Mouse (Mus musculus): ENCODE data around the gene Rps10.
"Not testable (repeated sequence)": the region's sequence is repeated elsewhere in the genome, so short reads cannot be mapped to it uniquely, and the experiment has no call there.

Gene Rps10

DNA sequence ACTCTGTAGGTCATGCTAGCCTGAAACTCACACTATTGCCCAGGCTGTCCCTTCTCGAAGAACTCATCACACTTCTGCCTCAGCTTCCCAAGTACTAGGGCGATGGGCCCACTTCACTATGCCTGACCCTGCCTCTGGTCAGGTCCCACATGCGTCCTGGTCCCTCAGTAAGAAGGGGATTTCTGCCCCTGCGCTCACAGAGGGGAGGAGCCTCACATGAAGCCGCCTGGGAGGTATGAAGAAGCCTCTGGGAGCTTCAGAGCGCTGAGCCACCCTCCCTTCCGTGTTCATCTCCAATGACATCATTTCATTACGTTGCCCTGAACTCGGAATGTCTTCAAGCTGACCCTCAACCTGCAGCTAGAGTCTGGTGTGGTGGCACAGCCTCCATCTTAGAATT is 7.3 kb upstream of the Rps10 start:
- no peak for DNase-seq (ENCODE audit: low spot score)

DNA sequence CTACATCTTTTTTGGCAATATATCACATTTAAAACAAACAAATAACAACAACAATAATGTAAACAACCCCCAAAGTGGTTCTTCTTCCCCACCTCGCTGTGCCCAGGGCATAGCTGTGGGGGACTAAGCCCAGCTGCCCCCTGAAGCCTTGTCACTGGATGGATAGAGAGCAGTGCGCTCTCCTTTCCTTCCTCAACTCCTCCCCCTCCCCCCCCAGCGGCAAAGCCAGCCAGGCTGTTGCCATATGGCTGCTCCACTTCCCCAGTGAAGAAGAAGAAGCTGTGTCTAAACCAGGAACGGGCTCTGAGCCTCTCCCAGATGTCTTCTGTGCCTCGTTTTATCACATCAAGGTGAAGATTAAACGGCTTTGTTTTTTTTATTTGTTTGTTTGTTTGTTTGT is 6.6 kb upstream of the Rps10 start:
- DNase-seq (ENCODE audit: low spot score): peak; percentile 59

DNA sequence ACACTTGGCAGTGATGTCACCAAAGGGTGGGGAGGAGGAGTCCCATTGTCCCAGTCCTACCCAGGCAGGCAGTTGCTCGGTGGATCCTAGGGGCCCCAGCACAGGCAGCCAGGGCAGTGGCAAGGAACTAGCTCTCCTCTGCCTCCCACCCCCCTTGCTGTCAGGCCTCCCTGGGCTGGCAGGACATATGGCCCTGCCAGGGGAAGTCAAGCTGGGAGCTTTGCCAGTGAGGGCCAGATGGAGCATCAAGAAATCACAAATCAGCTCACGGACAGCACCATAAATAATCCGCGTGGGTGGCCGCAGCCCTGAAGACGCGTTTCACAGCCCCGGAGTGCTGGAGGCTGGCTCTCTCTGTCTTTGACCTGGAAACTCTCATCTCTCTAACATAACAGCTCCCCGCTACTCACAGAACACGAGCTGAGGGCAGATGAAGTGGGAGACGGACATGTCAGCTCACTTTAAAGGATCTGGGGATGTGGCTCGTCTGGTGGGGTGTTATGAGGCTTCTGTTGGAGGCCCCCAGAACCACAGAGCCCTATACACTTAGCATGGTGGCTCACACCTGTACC is 6.1 kb upstream of the Rps10 start:
- peak; percentile 96 for DNase-seq (ENCODE audit: low spot score)

DNA sequence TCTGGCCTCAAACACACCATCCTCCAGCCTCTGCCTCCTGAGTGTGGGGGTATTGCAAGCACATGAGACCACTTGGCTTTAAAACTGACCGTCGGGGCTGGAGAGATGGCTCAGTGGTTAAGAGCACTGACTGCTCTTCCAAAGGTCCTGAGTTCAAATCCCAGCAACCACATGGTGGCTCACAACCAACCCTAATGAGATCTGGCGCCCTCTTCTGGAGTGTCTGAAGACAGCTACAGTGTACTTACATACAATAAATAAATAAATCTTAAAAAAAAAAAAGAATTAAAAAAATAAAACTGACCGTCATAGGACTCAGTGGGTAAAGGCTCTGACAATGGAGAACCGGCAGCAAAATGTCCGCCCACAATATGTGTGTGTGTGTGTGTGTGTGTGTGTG is 3.4 kb upstream of the Rps10 start:
- DNase-seq (ENCODE audit: low spot score): not testable (repeated sequence)

DNA sequence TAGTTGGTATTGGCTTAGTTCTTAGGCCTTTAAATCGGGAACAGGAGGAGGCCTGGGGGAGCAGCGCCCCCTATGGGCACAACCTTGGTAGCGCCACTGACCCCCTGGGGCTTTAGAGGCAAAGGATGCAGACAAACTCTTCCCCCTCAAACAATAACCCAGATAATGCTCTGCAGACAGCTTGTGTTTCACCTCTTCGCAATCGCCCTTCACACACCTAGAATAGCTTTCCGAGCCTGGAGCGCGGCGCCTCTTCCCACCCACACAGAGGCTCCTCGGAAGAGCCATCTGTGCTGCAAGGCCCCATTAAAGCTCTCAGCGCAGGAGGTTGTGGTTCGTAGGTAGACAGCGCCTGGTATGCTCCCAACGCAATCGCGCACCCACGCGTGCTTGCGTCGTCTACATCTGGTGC is 2.5 kb upstream of the Rps10 start:
- DNase-seq (ENCODE audit: low spot score): no peak

DNA sequence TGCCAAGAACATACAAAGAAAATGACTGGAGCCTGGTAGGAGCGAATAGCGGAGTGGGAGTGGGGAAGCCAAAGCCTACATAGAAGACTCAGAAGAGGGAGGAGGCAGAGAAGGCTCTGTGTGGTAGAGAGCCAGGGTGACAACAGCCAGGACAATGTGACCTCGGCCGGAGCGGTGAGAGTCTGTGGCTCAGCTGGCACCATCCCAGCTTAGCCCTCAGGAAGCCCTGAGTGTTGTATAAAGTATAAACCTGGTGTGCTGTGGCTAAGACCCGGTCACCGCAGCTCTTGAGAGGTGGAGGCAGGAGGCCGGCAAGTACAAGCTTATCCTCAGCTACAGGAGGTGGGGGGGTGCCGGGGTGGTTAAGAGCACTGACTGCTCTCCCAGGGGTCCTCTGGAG is 864 bp upstream of the Rps10 start:
- peak; percentile 48 for DNase-seq (ENCODE audit: low spot score)

DNA sequence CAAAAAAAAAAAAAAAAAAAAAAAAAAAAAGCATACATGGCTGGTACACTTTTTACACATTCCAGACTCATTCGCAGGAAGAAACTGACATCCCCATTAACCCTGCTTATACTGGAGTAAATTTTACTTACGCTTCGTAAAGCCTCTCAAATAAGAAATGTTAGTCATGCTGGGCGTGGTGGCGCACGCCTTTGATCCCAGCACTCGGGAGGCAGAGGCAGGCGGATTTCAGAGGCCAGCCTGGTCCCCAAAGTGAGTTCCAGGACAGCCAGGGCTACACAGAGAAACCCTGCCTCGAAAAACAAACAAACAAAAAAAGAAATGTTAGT is 930 bp downstream of the Rps10 start:
- DNase-seq (ENCODE audit: low spot score): not testable (repeated sequence)

DNA sequence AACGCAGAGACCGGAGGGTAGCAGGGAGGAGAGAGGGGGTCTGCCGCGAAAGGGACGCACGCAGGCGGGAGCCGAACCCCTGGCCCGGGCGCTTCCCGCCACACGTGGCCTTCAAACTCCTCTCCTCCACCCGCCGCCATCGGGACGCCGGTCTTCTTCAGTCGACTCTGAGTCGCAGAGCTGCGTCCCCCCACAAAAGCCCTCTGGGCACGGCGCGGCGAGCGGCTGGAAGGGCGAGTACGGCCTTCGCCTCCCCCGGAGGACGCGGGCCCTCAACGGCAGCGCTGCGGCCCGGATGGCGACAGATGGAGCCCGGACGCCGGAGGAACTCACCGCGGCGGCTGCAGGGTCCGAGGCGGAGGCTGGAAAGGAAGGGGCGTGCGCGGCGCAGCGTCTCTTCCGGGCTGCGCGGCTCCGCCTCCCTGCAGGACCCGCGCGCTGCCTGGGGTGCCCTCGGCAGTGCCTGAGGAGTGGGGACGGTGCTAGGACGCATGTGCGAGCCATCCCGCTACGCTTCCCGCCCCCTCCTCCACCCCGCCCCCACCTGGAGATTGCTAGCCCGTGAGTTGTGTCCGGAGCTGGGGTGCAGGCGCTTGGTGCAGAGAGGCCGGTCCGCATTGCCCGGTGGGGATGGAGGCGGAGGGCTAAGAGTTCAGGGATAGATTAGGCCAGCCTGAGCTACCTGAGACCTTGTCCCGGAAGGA is 1.4 kb downstream of the Rps10 start, which contains the start of gene RPS10-NUDT3:
RPS10-NUDT3 (minus strand) TSS at position 352 of the 704 bp plus-strand sequence.
- DNase-seq (ENCODE audit: low spot score): peak; percentile 96

DNA sequence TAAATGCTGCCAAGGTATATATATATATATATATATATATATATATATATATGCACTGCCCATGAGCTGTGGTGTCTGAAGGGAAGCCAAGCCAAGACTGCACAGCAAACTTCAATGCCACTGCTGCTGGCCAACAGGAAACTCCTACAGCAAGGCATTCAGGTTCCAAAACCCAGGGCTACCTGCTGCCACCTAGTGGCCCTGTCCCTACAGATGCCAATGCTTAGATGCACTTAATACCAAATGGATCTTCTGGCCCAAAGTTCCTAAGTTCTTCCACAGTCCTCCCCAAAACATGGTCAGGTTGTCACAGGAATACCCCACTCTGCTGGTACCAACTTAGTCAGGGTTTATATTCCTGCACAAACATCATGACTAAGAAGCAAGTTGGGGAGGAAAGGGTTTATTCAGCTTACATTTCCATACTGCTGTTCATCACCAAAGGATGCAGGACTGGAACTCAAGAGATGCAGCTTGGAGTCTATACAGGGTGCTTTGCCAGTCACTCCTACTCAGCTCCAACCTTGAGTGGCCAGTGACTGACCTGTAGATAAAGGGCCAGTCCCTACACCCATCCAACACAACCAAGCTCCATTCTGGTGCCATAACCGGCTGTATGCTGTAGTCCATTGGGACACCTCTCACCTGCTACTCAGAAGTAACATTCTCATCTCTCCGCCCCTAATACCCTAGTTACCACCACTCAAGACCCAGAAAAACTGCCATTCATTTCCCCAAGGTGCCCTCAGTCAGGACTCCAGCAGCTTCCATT is 7.0 kb downstream of the Rps10 start:
- DNase-seq (ENCODE audit: low spot score): peak; percentile 84

DNA sequence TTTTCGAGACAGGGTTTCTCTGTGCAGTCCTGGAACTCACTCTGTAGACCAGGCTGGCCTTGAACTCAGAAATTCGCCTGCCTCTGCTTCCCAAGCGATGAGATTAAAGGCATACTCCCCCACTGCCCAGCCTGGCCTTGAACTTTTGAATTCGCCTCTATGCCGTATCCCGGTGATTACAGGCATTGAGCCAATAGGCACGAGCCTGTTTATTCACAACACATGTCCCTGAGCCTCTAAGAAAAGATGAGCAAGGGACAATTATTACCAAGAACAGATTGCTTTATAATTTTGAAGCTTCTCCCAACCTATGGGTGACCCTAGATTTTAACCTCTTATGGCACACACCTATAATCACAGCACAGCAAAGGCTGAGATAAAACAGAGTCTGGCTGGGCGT is 8.1 kb downstream of the Rps10 start:
- DNase-seq (ENCODE audit: low spot score): no peak

DNA sequence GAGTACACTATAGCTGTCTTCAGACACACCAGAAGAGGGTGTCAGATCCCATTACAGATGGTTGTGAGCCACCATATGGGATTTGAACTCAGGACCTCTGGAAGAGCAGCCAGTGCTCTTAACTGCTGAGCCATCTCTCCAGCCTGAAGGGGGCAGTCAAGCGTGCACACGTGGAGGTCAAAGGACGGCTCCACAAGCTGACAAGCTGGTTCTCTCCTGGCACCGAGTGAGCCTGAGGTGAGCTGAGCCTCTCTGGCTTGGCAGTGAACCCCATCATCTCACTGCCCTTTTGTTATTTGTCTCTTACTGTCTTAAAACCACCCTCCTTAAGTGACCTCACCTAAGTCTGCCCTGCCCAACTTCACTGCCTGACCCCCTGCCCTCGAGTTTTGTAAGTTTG is 9.0 kb downstream of the Rps10 start:
- DNase-seq (ENCODE audit: low spot score): no peak

DNA sequence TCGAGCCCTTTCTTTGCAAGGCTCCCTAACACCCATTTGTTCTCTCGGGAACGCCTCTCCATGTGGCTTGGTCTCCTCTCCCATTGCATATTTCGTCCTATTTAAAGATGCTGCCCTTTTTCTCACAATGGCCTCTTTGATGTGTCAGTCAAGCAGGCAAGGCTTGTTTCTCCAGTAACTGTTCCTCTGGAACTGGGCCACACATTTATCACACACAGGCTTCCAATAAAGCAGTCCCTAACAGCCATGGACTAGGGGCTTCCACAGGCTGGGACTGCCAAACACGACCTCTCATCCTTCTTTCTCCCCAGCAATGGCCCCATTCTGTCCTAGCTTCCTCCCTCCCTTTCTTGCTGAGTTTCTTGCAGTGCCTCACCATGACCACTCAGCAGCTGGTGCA is 9.8 kb downstream of the Rps10 start:
- no peak for DNase-seq (ENCODE audit: low spot score)

DNA sequence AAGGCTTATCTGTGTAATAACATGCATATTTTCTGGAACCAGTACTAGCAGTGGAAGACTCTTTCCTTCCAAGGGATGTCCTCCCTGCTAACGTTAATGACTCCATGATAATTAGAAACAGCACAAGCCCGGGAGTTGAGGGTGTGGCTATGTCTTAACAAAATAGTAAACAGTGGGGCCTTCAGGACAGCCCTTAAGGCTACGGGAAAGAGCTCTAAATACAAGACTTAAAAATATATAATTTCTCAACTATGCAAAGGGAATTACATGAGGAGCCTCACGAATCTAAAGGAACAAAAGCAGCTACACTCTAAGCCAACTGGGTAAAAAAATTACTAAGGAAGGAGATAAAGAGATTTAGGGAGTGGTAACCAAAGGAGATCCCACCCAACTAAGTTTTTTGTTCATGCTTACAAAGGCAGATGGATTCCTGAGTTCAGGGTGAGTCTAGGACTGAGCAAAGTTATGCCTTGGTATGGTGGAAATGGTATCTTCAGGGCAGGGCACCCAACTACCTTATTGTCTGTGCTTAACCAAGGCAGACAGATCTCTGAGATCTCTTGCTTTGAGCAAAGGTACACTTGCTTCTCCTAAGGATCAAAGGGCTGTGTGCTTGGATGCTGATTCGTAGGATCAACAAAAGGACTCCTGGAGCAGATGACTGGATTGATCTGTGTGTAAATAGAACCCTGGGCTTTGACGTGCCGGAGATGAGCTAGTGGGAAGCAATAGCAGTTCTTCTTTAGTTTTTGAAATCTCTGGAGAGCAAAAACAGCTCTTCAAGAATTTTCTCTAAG is 10.8 kb downstream of the Rps10 start:
- DNase-seq (ENCODE audit: low spot score): no peak

DNA sequence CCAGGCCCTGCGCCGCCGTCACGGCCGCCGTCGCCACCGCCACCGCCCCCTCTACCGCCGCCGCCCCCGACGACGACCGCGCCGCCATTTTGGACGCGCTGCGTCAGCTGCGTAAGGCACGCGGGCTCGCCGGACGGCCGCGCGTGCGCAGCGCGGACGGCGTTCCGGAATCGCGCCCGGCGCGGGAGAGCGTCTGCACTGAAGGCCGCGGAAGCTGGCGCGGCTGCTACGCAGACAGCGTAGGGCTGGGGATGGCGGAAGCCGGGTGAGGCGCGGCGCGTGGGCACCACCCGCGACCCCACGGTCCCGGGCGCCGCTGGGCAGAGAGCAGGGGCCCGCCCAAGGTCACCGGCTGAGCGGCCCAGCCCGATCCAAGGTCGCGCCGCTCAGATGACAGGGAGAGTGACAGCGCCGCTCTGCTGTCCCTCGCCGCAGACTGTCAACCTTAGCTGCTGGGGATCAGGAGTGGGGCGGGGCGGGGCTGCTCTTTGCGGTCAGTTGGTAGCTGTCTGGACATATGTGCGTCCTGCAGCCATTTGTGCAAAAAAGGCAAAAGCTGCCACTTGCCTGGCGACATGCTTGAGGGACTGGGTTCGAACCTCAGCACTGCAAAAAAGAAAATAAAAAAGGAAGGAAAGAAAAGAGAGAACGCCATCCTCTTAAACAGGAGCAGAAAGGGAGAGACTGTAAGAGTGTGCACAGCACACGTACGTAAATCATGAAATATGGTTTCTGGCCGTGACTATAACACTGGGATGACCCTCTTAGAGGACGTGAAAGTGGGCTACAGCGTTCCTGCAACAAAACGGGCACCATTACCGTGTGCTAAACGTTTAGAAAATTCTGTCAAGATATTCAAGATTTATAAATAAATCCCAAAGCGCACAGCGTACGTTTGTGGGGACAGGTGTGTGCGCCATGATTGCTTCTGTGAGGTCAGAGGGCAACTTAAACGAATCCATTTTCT is 12.8 kb downstream of the Rps10 start, which contains the start of gene Nudt3:
Nudt3 (minus strand) TSS at position 136 of the 967 bp plus-strand sequence.
- peak; percentile 96 for DNase-seq (ENCODE audit: low spot score)

DNA sequence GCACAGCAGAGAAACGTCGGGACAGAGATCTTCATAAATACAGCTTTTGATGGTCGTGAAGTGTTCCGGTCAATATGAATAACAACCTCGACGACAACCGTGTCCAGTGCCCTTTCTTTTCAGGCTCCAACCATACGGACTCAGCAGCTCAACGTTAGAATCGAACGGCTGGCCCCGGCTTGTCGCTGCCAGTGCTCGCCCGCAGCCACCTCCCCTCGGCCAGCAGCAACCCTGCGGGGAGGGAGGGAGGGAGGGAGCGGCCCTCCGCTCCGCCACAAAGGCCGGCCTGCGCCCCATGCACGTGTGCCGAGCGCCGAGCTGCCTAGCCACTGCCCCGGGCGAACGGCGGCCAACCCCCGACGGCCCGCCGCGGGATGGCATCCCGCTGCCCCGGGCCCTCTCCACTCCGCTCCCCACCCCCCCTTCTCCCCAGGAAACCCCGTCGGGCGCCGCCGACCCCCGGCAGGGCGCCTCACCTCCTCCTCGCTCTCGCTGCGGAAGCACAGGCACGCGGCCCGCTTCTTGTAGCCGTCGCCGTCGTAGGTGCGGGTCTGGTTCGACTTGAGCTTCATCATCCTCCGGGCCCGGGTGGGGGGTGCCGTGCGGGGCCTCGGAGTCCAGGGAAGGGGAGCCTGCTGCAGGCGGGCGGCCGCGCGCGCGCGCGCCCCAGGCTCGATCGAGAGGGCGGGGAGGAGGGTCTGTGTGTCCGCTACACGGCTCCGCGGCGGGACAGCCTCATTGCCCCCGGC is 13.7 kb downstream of the Rps10 start:
- peak; percentile 72 for DNase-seq (ENCODE audit: low spot score)

DNA sequence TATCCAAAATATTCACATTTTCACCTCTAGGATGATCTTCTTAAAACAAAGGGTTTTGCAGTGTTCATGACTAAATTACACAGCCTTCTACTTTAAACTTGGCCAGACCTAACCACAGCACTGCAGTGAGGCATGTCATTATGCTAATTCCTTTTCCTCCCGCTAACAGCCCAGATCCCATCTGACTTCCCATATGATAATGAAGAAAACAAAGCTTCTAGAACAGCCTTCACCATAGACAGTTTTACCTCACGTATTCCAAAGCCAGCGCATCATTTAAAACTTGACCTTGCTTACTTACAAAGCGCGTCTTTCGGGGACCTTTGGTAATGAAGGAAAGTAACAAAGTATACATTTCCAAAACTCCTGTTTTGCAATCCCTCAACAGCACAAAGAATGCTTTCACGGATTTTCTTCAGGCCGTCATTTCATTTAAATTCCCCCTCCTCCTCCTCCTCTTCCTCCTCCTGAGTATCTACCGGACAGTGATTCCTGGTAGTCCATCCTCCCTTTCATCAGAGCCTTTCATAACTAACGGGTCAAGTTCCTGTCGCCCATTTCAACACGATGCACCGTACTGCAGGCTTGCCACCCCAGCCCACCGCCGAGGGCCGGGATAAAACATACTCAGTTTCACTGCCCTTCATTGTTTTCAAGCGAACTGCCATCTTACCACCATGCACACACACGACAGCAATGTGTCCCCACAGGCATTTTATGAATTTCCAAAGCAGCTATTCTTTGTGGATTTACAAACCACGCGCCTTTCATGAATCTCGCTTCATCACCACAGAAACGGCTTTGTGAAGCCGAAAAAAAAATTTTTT is 14.6 kb downstream of the Rps10 start:
- no peak for DNase-seq (ENCODE audit: low spot score)

DNA sequence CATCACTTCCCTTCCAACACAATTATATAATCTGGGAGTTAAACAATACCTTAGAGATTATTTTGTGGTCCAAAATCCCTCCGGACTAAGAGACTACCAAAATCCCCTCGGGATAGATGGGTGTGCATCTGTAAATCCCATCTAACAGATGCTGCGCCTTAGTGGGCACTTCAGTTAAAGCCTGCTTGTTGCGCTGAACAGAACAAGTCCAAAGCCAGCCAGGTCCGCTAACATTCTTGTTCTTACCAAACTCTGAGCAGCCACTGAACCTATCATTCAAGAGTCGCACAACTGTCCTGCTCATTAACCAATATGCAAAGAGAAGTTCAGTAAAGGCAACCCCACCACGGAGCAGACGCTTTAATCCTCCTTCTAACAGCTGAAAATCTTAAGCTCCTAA is 15.3 kb downstream of the Rps10 start:
- DNase-seq (ENCODE audit: low spot score): no peak

DNA sequence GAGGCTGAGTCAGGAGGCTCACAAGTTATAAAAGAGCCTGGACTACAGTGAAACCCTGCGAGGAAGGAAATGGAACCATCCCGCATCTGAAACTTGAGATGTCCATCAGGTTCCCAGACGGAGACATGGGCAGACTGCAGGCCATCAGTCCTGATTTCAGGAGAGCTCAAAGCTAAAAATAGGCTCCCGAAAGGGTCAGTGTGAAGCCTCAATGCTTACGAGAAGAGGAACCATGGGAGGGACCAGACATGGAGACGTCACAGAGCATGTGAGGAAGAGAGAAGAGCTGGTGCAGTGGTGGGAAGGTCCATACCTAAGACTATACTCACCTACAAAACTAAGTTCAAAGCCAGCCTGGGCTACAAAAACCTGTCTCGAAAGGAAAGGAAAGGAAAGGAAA is 21.1 kb downstream of the Rps10 start:
- DNase-seq (ENCODE audit: low spot score): no peak

DNA sequence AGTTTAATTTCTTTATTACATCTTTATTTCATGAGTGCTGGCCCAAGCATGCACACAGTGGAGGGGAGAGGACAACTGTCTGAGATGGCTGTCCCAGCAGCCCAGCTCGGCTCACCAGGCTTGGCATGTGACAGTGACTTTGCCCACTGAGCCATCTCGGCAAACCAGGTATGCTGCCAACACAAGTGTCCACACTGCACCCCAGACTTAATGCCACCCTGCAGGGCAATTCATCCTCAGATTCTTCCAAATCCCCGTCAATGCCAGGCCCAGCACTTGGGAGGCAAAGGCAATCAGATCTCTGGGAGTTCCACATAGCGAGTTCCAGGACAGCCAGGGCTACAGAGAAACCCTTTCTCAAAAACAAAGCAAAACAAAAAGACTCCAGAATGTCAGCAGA is 23.5 kb downstream of the Rps10 start:
- no peak for DNase-seq (ENCODE audit: low spot score)

DNA sequence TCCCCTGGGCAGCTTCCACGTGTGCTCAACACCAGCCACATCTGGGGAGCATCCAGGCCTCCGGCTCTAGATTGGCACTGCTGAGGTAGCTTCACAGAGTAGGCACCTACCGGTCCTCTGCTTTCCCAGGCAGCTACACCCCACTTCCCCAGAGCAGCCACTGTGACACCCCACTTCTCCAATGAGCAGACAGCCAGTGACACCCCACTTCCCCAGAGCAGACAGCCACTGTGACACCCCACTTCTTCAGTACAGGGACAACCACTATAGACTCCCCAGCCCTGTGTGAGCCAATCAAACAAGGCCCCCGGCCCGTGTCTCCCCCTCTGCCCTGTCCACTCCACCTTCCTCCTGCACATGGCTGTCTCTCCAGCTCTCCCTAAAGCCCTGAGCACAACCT is 24.5 kb downstream of the Rps10 start:
- no peak for DNase-seq (ENCODE audit: low spot score)
